Mouse (Mus musculus): ENCODE results near the gene Hmcn2.

- TF ChIP-seq CTCF (IDR thresholded peaks at IDR 0.05; ENCODE audit: extremely low read depth, insufficient read depth, low read length): no peak
- TF ChIP-seq POLR2A (IDR thresholded peaks at IDR 0.05; ENCODE audit: extremely low read depth, insufficient read depth, low read length): no peak
Observed at GRCm38 (mm10) chr2:31492308-31492707, 178.1 kb downstream of the Hmcn2 start.
